Mouse (Mus musculus) thymus, postnatal 10 days (tissue): ENCODE results near the gene Bpifb4.

Experiments used
- DNase-seq, 2 experiments: peaks; one replicate each; pipeline ENCODE4 v3.0.0; 2021; ENCODE audit warnings: low spot score in 2 of 2

Gene Bpifb4

DNA sequence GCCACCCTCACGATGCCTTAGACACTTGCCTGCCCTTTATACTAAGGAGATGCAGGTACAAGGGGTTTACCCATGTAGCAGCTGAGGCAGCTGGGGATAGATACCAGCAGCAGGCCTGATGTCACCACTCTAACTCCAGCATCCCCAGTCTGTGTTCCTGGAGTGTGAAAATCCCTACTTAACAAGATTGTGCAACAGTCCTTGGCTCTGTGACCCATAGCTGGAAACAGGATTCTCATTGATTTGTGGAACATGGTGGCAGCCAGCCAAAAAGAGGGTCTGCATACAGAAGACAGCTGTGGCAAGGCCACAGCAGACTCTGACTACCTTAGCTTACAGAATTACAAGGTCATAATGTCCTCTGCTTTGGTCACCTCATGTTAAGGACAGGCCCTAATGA is 67.1 kb downstream of the Bpifb4 start:
- DNase-seq: no peak

DNA sequence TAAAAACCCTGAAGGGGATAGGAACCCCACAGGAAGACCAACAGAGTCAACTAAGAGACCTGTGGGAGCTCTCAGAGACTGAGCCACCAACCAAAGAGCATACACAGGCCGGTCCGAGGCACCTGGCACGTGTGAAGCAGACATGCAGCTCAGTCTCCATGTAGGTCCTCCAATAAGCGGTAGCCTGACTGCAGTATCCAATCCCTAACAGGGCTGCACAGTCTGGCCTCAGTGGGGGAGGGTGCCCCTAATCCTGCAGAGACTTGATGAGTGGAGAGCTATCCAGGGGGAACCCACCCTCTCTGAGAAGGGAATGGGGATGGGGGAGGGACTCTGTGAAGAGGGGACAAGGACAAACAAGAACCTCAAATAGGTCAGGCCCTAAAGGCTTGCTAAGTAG is 67.7 kb downstream of the Bpifb4 start:
- no peak for DNase-seq

DNA sequence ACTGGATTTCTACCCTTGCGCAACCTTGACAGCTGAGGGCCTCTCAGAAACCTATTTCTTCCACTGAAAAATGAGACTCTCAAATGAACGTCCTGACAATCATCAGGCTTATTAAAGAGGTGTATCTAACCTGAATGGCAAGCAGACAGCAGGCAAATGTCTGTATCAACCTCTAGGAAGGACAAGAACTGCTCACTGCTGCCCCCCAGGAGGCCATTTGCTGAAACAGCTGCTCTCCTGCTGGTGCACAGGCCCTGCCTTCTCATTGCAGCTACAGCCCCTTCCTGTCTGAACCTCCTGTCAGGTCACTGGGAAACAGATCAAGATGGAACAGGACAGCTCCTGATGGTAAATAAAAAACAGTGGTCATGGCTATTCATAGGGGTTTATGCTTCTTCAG is 68.3 kb downstream of the Bpifb4 start:
- DNase-seq: no peak

DNA sequence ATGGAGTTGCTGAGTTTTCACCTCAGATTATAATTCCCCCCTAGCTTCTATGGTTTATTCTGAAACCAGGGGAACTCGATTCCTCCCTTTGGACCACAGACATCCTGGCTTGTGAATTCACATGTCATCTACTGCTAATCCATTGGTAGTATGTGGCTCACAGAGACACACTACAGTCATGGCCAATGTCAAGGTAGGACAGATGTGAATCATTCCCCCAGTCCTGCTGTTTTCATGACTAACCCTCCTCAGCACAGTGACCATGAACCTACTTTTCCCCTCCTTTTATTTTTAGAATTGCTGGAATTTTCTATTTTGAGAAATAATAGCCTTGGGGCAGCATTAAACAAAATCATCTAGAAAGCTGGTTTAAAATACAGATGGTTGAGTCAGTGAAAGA is 69.4 kb downstream of the Bpifb4 start:
- no peak for DNase-seq

DNA sequence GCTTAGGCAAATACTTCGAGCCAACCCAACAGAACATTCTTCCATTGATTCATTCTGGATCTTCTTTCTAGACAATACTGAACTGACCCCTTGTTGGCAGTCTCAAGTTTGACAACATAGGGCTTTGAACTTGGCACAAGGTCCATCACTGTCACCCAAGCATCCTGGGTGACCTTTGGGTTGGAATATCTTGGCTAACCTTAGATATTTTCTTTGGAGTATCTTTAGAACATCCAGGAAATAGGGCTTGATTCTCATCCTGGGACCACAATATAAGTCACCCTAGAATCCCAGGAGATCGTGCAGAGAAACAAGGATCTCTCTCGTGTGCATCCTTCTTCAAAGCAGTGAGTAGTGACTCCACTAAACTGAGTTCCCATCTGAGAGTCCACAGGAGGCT is 70.0 kb downstream of the Bpifb4 start, which contains the start of gene Bpifa2:
Gene Bpifa2, plus strand, starts transcription at position 301 of the 400 bp plus-strand sequence.
- DNase-seq: no peak
